Comparison of ENCODE assay signal across 8 mouse cellular contexts in genomic region chr19:42017399-42018247, GRCm38 (mm10). TPM values are rescaled to one million over a fixed set of nuclear protein-coding genes. Genes with fewer than 3 reads are reported as not detected.
DNase-seq lines count a peak whose midpoint lies in the region; ATAC-seq and TF ChIP-seq lines count a peak whose summit lies in the region.

No protein-coding gene starts in this region.

- no peaks in the 10 kb centered on the region for H3K36me3 ChIP-seq in lung, postnatal 0 days (ENCODE audit: insufficient read depth, low read length)

- no peaks in the 10 kb centered on the region for H3K9me3 ChIP-seq in lung, postnatal 0 days (ENCODE audit: low read length)

- no peaks in the 10 kb centered on the region for H3K27me3 ChIP-seq in lung, postnatal 0 days (replicated peaks; ENCODE audit: insufficient read depth, low read length)

- ATAC-seq in lung, postnatal 0 days: peak; percentile 85
- ATAC-seq in inflammation-experienced regulatory T-cells, adult 6 months: no peak

- no peak for TF ChIP-seq CTCF in lung, postnatal 0 days (IDR thresholded peaks at IDR 0.05)

- no peak overlapping the region for H3K9ac ChIP-seq in lung, postnatal 0 days (replicated peaks; ENCODE audit: low read depth)

- H3K4me3 ChIP-seq in lung, postnatal 0 days (ENCODE audit: low read depth, low read length): no peak overlapping the region

- DNase-seq in 416B (ENCODE audit: low read depth): peak; percentile 95
- peak; percentile 80 for DNase-seq in adrenal gland, postnatal 10 days
- DNase-seq in fat pad, adult 2 months (ENCODE audit: extremely low read depth, low read depth, low spot score): peak; percentile 36
- peak; percentile 84 to 86 for DNase-seq in heart, postnatal 10 days
- peak; percentile 56 to 74 for DNase-seq in layer of hippocampus, postnatal 14 days (ENCODE audit: low spot score in 2 of 2)
- DNase-seq in lung, postnatal 0 days (ENCODE audit: low spot score): peak; percentile 93
- DNase-seq in right cerebral cortex, postnatal 25 days: peak; percentile 50

- TF ChIP-seq EP300 in lung, postnatal 0 days (IDR thresholded peaks at IDR 0.05): peak; percentile 73

- peaks cover 16% of the 10 kb centered on the region for H3K4me1 ChIP-seq in lung, postnatal 0 days (ENCODE audit: insufficient read depth, low read depth, low read length)

- WGBS in lung, postnatal 0 days: 34% methylated on average over 8 of the region's 8 CpGs

- peak overlapping the region; percentile 84 for H3K27ac ChIP-seq in lung, postnatal 0 days (ENCODE audit: low read length)

- no peak overlapping the region for H3K4me2 ChIP-seq in lung, postnatal 0 days (replicated peaks; ENCODE audit: low read depth, low read length)

- intact Hi-C loops in heart, postnatal 10 days (cut with DNase I): no loop called here

RNA-seq across cellular contexts. Expression of gene Ankrd2, which starts 18.2 kb away (rescaled TPM):
- total RNA-seq in adrenal gland, postnatal 10 days (2021): 1 to 10 TPM; 2.2 to 5.9 TPM
- total RNA-seq in heart, postnatal 10 days (2021): not detected
- under 1 TPM; 0.30 to 0.45 TPM for total RNA-seq in layer of hippocampus, postnatal 14 days (2021)
- polyA plus RNA-seq in lung, postnatal 0 days (2015; fragmentation: Nextera tagmentation; extraction: Ambion mirVana): 0.53 and 0.62 TPM in 2 replicates
- polyA plus RNA-seq in inflammation-experienced regulatory T-cells, adult 6 months (2017; shearing (Covaris generic)): not detected

RNA-seq across cellular contexts. Expression of gene Hoga1, which starts 27.8 kb away (rescaled TPM):
- 10 to 100 TPM; 24.6 to 39.9 TPM for total RNA-seq in adrenal gland, postnatal 10 days (2021)
- total RNA-seq in heart, postnatal 10 days (2021): 1 to 10 TPM; 1.3 to 2.2 TPM
- 1 to 10 TPM; 7.3 to 9.8 TPM for total RNA-seq in layer of hippocampus, postnatal 14 days (2021)
- 4.9 and 6.4 TPM in 2 replicates for polyA plus RNA-seq in lung, postnatal 0 days (2015; fragmentation: Nextera tagmentation; extraction: Ambion mirVana)
- not detected for polyA plus RNA-seq in inflammation-experienced regulatory T-cells, adult 6 months (2017; shearing (Covaris generic))

RNA-seq across cellular contexts. Expression of gene 4933411K16Rik, which starts 34.4 kb away (rescaled TPM):
- total RNA-seq in adrenal gland, postnatal 10 days (2021): 1 to 10 TPM in 1 of 2 experiments, under 1 TPM in 1; 0.75 to 1.3 TPM
- total RNA-seq in heart, postnatal 10 days (2021): under 1 TPM; 0.24 to 0.37 TPM
- total RNA-seq in layer of hippocampus, postnatal 14 days (2021): 1 to 10 TPM; 1.3 to 1.5 TPM
- 0.10 and 0.14 TPM in 2 replicates for polyA plus RNA-seq in lung, postnatal 0 days (2015; fragmentation: Nextera tagmentation; extraction: Ambion mirVana)
- not detected for polyA plus RNA-seq in inflammation-experienced regulatory T-cells, adult 6 months (2017; shearing (Covaris generic))

RNA-seq across cellular contexts. Expression of gene Ubtd1, which starts 36.1 kb away (rescaled TPM):
- total RNA-seq in adrenal gland, postnatal 10 days (2021): 10 to 100 TPM; 17.1 to 20.2 TPM
- 10 to 100 TPM; 31.4 to 33.8 TPM for total RNA-seq in heart, postnatal 10 days (2021)
- total RNA-seq in layer of hippocampus, postnatal 14 days (2021): 10 to 100 TPM; 15.6 to 17.0 TPM
- polyA plus RNA-seq in lung, postnatal 0 days (2015; fragmentation: Nextera tagmentation; extraction: Ambion mirVana): 21.3 and 23.2 TPM in 2 replicates
- 1 to 10 TPM; 1.1 to 4.7 (median 3.9) TPM for polyA plus RNA-seq in inflammation-experienced regulatory T-cells, adult 6 months (2017; shearing (Covaris generic))

RNA-seq across cellular contexts. Expression of gene Mms19, which starts 36.7 kb away (rescaled TPM):
- 10 to 100 TPM; 15.5 to 24.2 TPM for total RNA-seq in adrenal gland, postnatal 10 days (2021)
- total RNA-seq in heart, postnatal 10 days (2021): 10 to 100 TPM; 18.3 to 25.9 TPM
- 10 to 100 TPM; 29.2 to 37.6 TPM for total RNA-seq in layer of hippocampus, postnatal 14 days (2021)
- polyA plus RNA-seq in lung, postnatal 0 days (2015; fragmentation: Nextera tagmentation; extraction: Ambion mirVana): 12.8 and 16.5 TPM in 2 replicates
- 10 to 100 TPM; 58.6 to 97.5 (median 79.2) TPM for polyA plus RNA-seq in inflammation-experienced regulatory T-cells, adult 6 months (2017; shearing (Covaris generic))

Comparison
In these comparisons a context has a peak if more than half of its experiments do, and no peak if none do; other contexts are left out.
1. DNase-seq: peak in every context shown above with its lines; median percentile 95 in 416B; 93 in lung, postnatal 0 days; 85 in heart, postnatal 10 days; 80 in adrenal gland, postnatal 10 days; 65 in layer of hippocampus, postnatal 14 days; 50 in right cerebral cortex, postnatal 25 days; 36 in fat pad, adult 2 months.